Mouse (Mus musculus): ENCODE results near the gene Spef2.
"Not testable (repeated sequence)": the region's sequence is repeated elsewhere in the genome, so short reads cannot be mapped to it uniquely, and the experiment has no call there.

The Spef2 gene

DNA sequence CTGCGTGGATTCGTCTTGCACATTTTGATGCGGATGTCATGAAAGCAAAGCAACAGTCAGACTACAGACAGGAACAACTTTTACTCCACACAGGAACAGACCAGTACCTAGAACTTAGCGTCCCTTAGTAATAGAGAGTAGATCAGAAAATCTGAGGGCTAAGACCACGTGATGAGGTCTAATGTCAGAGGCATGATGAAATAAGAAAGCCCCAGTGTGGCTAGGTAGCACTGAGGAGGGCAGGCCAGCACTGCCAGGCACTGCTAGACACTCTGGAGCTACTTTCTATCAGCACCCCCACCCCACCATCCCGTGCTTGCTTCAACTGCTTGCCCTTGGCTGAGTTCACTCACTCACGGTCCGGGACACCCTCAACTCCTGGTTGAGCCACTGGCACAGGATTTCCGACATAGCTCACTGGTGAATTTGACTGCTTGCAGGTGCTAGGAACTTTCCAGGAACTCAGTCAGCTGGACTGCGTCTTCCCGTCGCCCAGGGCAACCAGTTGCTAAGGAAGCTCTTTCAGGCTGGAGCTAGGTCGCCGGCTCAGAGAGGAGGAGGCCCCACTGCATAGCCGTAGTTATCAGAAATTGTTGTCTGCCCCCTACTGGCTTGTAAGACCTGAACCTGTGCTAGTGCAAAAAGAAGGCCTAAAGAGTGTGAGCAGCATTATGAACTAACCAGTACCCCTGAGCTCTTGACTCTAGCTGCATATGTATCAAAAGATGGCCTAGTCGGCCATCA is at the start of gene Spef2:
Gene Spef2, minus strand, starts transcription at position 510 of the 744 bp plus-strand sequence.
- peak; percentile 78 for DNase-seq (ENCODE audit: low read depth, low spot score)

DNA sequence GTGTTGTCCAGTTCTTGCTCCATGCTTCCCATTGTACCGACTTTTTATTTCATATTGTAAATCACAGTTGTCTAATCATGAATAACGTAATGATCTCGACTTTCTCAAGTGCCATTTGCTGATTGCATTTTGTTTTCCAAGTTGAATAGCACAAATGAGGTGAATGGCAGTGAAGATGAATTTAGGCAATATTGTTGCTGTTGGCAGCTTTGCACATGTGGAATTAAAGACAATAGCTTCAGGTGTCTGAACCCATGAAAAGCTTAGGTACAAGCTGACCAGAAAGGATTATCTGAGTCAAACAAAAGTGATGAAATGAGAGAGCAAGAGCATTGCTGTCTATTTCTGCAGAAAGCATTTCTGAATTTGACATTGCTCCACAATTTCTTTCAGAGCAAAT is 45.5 kb upstream of the Spef2 start:
- DNase-seq (ENCODE audit: low read depth, low spot score) = no peak

DNA sequence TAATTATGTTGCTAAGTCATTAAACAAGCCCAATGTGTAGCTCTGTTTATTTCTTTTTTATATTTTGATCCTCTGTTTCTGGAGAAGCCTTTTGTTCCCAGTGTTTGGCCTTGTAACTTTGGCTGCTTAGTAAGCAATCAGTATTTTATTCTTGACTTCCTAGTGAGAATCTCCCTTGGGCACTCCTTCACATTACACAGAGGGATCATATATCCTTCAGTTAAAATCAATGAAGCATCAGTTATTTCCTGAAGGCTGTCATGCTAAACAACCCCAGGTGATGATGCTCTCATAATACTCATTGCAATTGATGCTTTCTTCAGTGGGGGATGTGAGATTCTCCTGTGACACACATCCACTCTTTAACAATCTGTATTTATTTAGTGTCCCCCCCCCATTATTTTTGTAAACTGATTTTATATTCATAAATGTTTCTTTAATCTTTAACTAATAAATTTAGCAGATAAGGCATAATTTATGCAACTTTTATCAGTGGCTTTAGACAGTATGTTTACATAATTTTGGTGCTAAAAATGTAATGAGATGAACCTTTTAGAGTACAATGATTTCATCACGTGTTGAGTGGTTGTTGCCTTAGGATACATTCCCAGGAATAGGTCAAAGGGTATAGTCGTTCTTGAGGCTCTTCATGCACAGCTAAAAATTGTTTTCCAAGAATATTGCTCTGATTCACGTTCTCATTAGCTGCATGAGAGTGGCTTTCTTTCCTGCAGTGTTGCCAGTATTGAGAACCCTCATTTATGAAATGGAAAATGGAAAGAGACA is 39.8 kb upstream of the Spef2 start:
- no peak for DNase-seq (ENCODE audit: low read depth, low spot score)

DNA sequence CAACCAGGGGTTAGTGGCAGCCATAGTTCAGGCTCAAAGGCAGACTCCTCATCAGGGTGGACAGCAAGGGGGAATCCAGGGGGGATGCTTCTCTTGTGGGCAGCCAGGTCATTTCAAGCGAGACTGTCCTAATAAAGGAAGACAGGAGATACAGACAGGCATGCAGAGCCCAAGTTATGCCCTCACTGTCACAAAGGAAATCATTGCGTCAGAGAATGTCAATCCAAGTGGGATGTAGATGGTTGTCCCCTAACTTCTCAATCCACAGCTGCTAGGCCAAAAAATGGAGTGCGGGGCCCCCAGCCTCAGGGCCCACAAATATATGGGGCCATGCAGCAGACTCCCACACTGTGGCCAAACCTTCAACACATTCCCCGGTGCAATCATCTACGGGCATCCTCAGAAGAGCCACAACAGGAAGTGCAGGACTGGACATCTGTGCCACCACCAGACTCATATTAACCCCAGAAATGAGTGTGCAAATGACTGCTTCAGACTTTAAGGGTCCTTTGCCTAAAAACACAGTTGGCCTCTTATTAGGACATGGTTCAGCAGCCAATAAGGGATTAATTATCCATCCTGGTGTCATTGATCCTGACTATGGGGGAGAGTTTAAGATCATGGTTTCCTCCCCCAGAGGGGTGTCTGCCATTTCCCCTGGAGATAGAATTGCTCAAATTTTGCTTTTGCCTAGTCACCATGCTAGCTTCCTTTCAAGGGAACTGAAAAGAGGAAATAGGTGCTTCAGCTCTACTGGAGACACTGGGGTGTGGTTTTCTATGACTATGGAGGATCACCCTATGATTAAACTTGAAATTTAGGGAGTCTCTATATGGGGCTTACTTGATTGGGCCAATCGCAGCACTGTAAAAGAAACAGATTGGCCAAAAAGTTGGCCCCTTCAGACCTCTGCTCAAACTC is 25.8 kb upstream of the Spef2 start:
- not testable (repeated sequence) for DNase-seq (ENCODE audit: low read depth, low spot score)

DNA sequence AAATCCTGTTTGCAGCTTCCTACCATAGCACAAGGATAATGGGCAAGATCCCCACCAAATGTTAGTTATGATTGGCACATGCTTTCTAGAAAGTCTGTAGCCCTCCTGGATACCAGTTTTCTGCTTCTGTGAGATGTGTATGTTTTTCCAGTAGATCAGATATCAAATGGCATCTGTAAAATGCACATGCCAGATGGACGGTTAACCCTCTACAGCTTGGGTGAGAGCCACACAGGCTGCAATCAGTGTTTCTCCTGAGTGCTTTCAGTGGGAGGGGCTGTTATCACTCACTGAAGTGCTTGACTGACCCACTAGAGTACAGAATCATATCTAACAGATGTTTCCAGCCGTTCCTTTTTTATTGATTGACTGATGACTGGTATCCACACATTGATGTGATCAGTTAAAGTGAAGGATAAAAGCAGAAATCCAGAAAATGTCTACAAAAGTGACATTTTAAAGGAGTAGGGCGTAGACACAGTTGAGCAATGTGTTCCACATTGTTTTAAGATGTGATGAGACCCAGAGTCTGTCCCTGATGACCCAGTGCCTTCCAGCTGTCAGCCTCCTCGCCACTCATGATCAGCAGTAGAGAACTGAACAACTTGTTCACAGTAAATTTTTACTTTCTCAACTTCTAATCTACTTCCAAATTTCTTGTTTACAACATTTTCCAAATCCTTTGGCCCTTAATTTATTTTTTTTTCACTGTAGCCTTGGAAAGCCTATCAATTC is 19.7 kb upstream of the Spef2 start:
- DNase-seq (ENCODE audit: low read depth, low spot score) = peak; percentile 7

DNA sequence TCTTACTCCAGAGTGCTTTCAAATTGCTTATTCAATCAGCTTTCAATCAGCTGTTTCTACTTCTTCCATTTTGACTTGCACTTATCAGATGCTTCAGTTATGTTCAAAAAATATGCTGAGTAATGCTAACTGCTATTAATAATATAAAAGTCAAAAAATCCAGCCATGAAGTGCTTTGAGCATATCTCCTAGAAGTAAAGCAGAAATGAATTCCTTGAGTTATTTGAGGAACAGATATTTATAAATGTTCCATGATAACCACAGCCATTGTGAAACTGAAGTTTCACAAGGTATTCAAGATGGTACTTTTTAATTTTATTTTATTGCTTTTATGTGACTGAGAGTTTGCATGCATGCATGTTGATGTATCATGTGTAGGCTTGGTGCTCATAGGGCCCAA is 18.4 kb upstream of the Spef2 start:
- no peak for DNase-seq (ENCODE audit: low read depth, low spot score)

DNA sequence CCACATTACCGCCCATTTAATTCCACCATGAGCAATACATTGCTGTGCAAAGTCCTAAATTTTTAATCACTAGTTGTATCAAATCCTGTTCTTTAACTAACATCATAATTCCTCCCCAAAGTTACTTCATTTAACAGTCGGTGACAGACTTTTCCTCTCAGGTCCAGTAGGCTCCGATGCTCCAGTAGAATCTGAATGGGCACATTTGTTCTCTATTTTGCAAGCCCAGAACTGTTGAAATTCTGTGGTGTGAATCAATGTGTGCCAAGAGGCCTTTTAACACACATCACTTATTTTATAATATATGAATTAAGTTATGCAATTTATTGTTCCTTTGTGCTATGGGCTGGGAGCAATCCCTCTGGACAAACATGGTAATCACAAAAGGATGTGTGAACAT is 2.3 kb upstream of the Spef2 start:
- no peak for DNase-seq (ENCODE audit: low read depth, low spot score)

DNA sequence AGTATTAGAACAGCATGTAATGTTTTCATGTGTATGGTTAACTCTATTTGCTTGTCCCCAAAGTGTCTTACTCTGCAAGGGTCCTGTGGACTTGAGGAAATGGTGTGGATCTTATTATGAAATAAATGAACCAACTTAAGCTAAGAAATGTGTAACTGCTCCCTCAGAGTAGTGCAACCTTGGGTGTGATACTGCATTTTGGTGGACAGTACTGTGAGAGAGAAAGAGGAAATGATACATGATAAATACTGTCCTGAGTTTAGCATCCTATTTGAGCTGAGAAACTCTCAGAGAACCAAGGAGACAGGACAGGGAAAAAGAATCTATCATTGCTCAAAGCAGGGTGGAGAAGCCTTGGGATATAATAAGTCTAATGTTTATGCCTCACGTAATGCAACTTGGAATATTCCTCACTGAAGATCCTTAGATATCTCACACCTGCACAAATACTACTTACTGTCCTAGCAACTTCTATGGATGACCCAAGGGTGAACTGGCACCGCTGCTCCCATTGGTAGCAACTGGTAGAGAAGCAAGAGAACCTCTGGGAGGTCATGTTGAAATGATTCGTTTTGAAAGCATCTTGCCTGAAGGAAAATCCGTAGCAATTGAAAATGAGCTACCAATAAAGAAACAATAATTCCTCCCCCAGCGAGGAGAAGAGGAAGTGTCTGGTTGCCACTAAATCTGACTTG is 1.1 kb downstream of the Spef2 start:
- no peak for DNase-seq (ENCODE audit: low read depth, low spot score)

DNA sequence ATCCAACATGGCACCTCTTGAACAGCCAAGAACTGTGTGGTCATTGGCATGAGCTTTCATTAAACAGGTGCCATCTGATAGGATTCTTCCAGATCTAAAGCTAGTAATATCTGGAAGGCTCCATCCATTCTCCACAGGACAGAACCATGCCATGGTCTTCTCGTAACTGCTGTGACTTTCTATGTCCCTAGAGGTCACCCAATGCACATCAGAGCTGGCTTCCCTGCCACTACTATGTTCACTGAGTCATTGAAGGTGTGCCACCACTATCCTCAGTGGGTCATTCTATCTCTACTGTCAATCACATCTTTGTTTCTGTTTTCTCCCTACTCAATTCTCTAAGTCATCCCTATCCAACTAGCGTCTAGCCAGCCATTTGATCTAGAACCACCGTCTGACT is 6.5 kb downstream of the Spef2 start:
- no peak for DNase-seq (ENCODE audit: low read depth, low spot score)

DNA sequence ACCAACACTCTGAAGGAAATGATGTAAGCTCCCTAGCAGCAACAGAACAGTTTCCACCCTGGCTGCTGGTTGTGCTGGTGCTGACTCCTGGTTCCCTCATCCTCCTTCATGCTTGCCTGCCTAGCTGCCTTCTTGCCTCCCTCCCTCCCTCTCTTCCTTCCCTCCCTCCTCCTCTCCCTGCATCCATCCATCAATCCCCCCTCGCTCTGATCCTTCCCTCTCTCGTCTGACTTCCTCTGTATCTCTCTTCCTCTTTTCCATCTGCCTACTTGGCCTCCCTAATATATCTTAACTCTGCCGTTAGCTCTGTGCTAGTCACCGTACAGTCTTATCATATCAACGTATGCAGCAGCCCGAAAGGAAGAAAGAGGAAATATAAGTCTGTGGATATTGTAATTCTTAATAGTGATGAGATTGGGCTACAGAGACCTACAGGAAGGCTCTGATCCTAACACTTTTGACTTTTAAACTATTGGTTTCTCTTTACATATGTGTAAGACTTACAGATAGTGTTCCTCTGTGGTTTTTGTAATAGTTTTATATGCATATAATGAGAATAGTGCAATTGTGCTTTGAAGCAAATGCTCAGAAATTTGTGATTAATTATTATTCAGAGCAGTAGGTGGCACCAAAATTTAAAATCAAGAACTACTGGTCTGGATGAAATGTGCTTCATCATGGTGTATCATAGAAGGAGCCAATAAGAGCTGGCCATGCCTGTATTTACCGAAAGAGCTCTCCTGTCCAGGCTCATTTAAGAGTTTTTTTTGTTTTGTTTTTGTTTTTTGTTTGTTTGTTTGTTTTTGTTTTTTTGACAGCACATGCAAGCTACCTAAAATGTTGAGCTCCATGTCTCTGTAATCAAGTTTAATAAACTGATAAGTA is 33.9 kb downstream of the Spef2 start:
- no peak for DNase-seq (ENCODE audit: low read depth, low spot score)

DNA sequence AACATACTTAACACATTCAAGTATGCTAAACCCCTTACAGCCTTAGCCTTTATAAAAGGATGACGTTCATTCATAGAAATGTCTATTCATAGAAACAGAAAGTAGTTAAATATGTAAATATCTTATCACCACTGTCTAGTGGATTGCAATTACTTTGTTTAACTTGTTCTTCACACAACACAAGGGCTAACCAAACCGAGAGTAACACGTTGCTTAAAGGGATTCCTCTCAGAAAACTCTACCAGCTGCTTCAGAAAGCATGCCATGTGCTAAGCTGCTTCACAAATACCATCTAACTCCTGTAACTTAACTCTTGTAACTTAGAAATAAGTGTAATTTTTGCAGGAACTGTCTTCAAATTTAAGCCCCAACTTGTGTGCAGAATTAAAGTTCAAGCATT is 35.0 kb downstream of the Spef2 start:
- DNase-seq (ENCODE audit: low read depth, low spot score) = no peak

DNA sequence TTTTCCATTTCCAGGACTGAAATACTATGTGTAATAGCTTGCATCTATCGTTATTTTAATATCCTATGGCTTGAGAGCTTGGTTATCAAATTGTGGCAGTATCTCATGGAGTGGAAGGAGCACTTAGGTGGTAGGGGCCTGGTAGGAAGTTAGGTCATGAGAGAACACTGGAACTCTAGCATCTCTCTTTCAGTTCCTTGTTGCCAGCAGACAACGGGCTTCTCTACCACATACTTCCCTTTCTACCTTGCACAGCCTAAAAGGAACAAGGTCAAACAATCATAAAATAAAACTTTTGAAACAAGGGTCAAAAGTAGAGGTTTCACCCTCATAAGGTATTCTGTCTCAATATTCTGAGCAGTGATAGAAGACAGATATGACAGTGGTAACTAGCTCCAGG is 38.3 kb downstream of the Spef2 start:
- DNase-seq (ENCODE audit: low read depth, low spot score) = no peak

DNA sequence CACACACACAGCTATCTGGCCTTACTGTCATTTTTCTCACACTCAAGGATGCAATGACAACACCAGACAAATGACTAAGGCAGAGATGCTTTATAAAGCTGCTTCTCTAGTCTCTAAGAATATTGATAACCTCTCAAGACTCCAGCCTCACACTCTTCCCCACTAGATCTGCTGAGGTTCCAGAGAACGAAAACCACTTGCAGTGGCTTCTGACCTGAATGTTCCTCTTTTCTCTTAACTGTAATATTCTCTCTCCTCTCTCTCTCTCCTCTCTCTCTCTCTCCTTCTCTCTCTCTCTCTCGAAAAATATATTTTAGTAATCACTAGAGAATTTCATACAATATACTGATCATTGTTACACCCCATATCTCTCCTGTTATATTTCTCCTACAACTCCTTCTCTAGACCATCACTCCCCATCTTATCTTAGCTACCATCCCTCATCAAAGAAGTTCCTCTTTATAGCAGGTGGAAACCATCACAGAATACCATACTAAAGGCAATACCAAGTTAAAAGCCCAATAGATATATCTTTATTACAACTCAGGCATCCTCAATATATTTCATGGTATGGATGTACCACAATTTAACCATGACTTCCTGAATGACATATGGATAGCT is 42.7 kb downstream of the Spef2 start:
- DNase-seq (ENCODE audit: low read depth, low spot score) = no peak

DNA sequence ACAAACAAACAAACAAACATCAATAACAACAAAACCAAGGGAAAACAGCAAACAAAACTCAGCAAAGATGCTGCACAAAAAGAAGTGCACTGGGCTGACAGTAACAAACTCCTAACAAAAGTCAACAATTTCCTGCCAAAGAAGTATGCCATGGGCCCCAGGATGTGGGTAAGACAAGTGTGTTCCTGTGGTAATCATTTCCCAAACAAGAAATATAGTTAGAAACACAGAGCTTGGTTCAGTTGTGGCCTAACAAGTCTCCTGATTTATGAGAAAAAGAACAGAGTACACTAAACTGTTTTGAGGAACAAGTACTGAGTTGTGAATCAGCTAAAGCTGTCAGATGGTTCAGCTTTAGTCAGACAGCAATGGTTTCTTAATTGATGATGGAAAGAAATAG is 46.8 kb downstream of the Spef2 start:
- no peak for DNase-seq (ENCODE audit: low read depth, low spot score)

DNA sequence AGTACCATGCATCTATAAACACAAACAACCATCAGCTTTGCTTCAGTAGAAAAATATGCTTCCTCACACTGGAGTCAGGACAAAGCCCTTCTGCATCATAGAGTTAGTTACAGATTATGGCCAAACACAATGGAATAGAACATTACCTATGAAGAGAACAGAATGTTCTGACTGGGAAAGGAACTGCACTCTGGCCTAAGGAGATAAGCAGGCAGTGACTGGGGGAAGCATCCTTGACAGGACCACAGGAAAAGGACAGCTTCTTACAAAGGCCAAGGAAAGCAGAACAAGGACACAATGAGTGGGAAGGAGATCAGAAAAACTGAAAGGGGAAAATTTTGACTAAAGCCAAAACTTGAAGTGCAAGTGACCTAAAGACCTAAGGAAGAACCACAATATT is 56.9 kb downstream of the Spef2 start:
- no peak for DNase-seq (ENCODE audit: low read depth, low spot score)

DNA sequence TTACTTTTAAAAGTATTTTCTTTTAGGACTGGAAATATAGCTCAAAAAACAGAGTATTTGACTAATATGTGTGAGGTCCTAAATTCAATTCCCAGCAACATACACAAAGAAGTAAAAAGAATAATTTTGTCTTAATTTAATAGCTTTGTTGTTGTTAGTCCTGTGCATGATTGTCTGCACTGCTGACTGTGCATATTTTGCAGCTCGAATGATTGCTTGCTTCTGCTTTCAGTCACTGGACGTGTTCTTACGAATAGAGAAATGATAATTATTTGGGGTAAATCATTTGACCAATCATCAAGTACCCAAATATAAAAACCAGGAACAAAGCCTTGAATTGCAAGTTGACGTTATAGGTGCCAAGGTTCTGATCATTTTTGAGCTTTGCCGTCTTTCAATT is 57.8 kb downstream of the Spef2 start:
- no peak for DNase-seq (ENCODE audit: low read depth, low spot score)

DNA sequence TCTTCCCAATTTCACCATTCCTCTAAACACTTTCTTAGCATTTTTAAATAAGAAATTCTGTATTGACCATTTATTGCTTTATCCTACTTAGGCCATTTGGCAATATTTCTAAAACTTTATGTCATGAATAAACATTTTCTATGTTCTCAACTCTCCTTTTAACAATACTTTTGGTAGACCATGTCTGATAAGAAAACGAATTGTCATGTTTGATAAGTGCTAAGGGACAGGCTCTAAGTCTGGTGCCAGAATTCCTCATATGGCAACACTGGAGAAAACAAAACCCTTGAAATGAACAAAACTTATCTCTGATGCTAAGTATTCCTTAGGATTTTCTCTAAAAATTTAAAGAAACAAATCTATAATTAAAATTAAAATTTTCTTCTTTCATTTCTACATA is 58.2 kb downstream of the Spef2 start:
- no peak for DNase-seq (ENCODE audit: low read depth, low spot score)

DNA sequence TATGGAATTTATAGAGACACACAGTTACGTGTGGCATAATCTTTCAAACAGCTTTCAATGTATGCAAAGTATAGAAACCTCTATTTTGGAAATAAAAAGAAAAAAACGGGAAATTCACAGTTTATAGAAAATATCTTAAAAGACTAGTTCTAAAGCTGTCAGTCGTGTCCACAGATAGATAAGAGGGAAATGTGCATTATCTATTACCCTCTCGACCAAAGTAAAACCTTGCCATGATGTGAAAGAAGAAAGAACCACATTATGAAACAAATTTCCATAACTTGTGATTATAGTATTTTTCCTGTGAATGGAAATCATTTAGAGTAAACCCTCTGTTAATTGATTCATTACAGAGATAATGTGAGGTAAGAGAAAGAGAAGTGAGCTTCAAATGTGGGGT is 65.2 kb downstream of the Spef2 start:
- no peak for DNase-seq (ENCODE audit: low read depth, low spot score)

DNA sequence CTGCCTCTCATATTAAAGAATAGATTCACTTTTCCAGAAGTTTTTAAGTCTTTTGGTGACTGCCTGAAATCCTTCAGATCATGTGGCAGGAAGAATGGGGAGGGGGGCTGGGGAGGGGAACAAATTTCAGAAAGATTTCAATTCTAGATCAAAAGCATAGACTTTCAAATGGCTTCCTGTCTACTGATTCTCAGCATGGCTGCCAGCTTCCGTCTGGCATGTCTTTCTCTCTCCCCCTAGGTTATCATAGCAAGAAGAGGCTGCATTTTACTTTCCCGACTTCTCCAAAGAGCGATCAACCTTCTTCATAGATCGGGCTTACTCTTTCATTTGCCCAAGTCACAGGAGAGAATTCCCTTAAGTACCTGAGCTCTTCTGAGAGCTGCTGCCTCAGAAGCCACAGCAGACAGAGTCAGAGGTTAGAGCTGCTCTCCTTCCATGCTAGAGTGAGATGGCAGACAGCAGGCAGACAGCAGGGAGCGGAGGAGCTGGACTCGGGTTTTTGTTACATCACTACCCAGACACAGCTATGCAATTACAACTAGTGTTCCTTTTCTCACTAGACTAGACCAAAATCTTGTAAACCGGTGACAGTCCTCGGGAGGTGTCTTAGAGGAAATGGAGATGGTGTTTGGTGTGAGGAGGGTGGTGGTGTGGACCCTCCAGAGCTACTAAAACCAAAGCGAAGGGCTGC is 71.2 kb downstream of the Spef2 start:
- DNase-seq (ENCODE audit: low read depth, low spot score) = no peak
